ENCODE assay signal across 1 mouse cellular context in the genomic region with DNA sequence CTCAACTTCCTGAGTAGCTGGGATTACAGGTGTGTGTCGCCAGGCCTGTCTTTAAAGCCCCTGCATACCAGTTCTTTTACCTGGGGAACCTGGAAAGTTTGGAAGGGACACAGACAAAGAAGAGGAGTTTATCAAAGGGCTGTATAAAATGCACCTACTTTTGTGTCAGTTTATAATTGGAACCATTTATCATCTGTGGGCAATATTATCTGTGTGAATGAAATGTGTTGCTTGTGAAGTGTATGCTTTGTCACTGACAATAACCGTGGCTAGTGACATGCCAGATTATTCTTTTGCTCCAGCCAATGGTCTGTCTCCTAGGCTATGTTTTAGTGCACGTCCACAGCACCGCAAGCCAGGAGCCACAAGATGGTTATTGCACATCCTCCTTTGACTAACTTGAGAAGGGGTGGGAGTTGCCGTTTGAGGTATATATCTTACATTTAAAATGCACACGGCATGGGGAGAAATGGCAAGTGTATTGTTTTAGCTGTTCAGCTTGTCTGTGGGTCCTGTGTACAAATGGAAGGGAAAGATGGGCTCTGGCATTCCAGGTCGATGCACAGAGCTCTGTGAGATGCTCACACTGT.
TF ChIP-seq lines count a peak whose summit lies in the region.

No protein-coding gene starts in this region.

TF ChIP-seq in CH12.LX, 34 proteins besides CTCF, POLR2A, EP300 and RAD21 (continued from another document):
- TF ChIP-seq HCFC1 (IDR thresholded peaks at IDR 0.05; ENCODE audit: low read depth, low read length) (no peak), ZNF384 (IDR thresholded peaks at IDR 0.05; ENCODE audit: low read depth, low read length) (no peak), UBTF (IDR thresholded peaks at IDR 0.05; ENCODE audit: low read depth, low read length) (no peak), BHLHE40 (IDR thresholded peaks at IDR 0.05; ENCODE audit: low read depth, low read length) (no peak), CHD1 (IDR thresholded peaks at IDR 0.05; ENCODE audit: low read depth, low read length) (no peak)
